Mouse (Mus musculus) layer of hippocampus, adult 11-12 months (tissue): Measurements from ENCODE around the gene Clmp.

Source experiments
- DNase-seq: peaks from one replicate; pipeline ENCODE4 v3.0.0; 2022; ENCODE audit warnings: low spot score

Gene Clmp

GRCm38 (mm10) chr9:40693026-40693425 lies 7.3 kb downstream of the Clmp start:
- no peak for DNase-seq

GRCm38 (mm10) chr9:40693768-40694167 lies 8.0 kb downstream of the Clmp start:
- DNase-seq: no peak

- DNase-seq: no peak
These were observed 8.5 kb downstream of the Clmp start for GRCm38 (mm10) chr9:40694284-40694683.

- DNase-seq: no peak
These were observed 10.3 kb downstream of the Clmp start for GRCm38 (mm10) chr9:40696086-40696485.

- DNase-seq: peak; percentile 33
These were observed 13.4 kb downstream of the Clmp start for GRCm38 (mm10) chr9:40699194-40699593.

GRCm38 (mm10) chr9:40700253-40700652 lies 14.5 kb downstream of the Clmp start:
- no peak for DNase-seq

- DNase-seq: no peak
These were observed 18.9 kb downstream of the Clmp start for GRCm38 (mm10) chr9:40704364-40705276.

- no peak for DNase-seq
These were observed 22.8 kb downstream of the Clmp start for GRCm38 (mm10) chr9:40708448-40709140.

GRCm38 (mm10) chr9:40709141-40709537 lies 23.4 kb downstream of the Clmp start:
- no peak for DNase-seq

GRCm38 (mm10) chr9:40709587-40709986 lies 23.8 kb downstream of the Clmp start:
- DNase-seq: no peak

- no peak for DNase-seq
These were observed 24.2 kb downstream of the Clmp start for GRCm38 (mm10) chr9:40709991-40710390.

- no peak for DNase-seq
These were observed 25.9 kb downstream of the Clmp start for GRCm38 (mm10) chr9:40711654-40712053.

- DNase-seq: peak; percentile 37
These were observed 31.6 kb downstream of the Clmp start for GRCm38 (mm10) chr9:40717182-40717874.

- no peak for DNase-seq
These were observed 32.1 kb downstream of the Clmp start for GRCm38 (mm10) chr9:40717875-40718185.

GRCm38 (mm10) chr9:40720881-40721280 lies 35.1 kb downstream of the Clmp start:
- DNase-seq: no peak

GRCm38 (mm10) chr9:40723311-40723772 lies 37.6 kb downstream of the Clmp start:
- DNase-seq: no peak

- DNase-seq: no peak
These were observed 39.2 kb downstream of the Clmp start for GRCm38 (mm10) chr9:40724978-40725377.

- DNase-seq: no peak
These were observed 41.5 kb downstream of the Clmp start for GRCm38 (mm10) chr9:40727140-40727823.

GRCm38 (mm10) chr9:40727824-40728495 lies 42.2 kb downstream of the Clmp start:
- no peak for DNase-seq

- no peak for DNase-seq
These were observed 44.5 kb downstream of the Clmp start for GRCm38 (mm10) chr9:40730302-40730700.
